Mouse (Mus musculus) thymus, postnatal 4 days (tissue): ENCODE measurements around the gene Tubgcp4.

Source experiments
- DNase-seq: peaks from one replicate; pipeline ENCODE4 v3.0.0; 2021

Gene Tubgcp4

GRCm38 (mm10) chr2:121204276-121204675 lies 33.8 kb downstream of the Tubgcp4 start:
- DNase-seq = no peak

- DNase-seq = no peak
Measured at GRCm38 (mm10) chr2:121206541-121206940, 36.1 kb downstream of the Tubgcp4 start.

- DNase-seq = no peak
Measured at GRCm38 (mm10) chr2:121214491-121214890, 44.0 kb downstream of the Tubgcp4 start.

- DNase-seq = no peak
Measured at GRCm38 (mm10) chr2:121219177-121219576, 48.7 kb downstream of the Tubgcp4 start.

GRCm38 (mm10) chr2:121219994-121220393 lies 49.5 kb downstream of the Tubgcp4 start:
- DNase-seq = no peak

GRCm38 (mm10) chr2:121223010-121223409 lies 52.6 kb downstream of the Tubgcp4 start:
- no peak for DNase-seq

- DNase-seq = no peak
Measured at GRCm38 (mm10) chr2:121228135-121228534, 57.7 kb downstream of the Tubgcp4 start.

GRCm38 (mm10) chr2:121235460-121236072 lies 65.1 kb downstream of the Tubgcp4 start:
- DNase-seq = no peak

GRCm38 (mm10) chr2:121239426-121239825 lies 69.0 kb downstream of the Tubgcp4 start:
- DNase-seq = no peak

GRCm38 (mm10) chr2:121244099-121244498 lies 73.6 kb downstream of the Tubgcp4 start:
- DNase-seq = no peak
